Mouse (Mus musculus): ENCODE results near the gene Slc25a22. TPM values are rescaled to one million over a fixed set of nuclear protein-coding genes. Genes with fewer than 3 reads are reported as not detected.

Gene Slc25a22
- polyA plus RNA-seq, 1 experiment: 51.0 TPM

DNA sequence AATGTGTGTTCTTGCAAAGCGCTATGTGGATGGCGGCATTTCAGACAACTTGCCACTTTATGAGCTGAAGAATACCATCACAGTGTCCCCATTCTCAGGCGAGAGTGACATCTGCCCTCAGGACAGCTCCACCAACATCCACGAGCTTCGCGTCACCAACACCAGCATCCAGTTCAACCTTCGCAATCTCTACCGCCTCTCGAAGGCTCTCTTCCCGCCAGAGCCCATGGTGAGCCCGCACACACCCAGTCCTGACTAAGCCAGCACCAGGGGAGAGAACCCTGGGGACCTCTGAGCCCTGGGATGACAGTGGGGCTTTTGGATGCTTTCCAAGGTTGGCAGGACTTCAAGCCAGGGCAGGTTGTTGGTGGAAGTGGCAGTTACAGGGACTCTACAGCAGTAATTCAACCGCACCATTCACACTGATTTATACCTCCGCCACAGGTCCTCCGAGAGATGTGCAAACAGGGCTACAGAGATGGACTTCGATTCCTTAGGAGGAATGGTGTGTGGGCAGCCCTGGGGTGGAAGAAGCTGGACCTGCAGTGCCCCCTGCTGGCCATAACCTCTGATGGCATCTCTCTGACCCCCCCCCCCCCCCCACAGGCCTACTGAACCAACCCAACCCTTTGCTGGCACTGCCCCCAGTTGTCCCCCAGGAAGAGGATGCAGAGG lies 20.4 kb upstream of the Slc25a22 start:
- Histone ChIP-seq H3K36me3 (ENCODE audit: control insufficient read depth, insufficient read depth, low read length) (no peaks in the 10 kb centered on the region), H3K27ac (ENCODE audit: insufficient read depth, low read depth, low read length) (no peak overlapping the region), H3K4me1 (ENCODE audit: control insufficient read depth, insufficient read depth, low read length) (peaks cover 16% of the 10 kb centered on the region), H3K4me3 (ENCODE audit: insufficient read depth, low read depth, low read length) (no peak overlapping the region), H3K27me3 (replicated peaks; ENCODE audit: control insufficient read depth, insufficient read depth, low read length) (no peaks in the 10 kb centered on the region)
- no peak for TF ChIP-seq POLR2A (IDR thresholded peaks at IDR 0.05; ENCODE audit: low read depth, low read length)
- TF ChIP-seq CTCF (conservative IDR thresholded peaks at IDR 0.05; ENCODE audit: insufficient read depth, insufficient read length, low read depth, low read length): peak; percentile 63
- DNase-seq: peak; percentile 75
- WGBS: 71% methylated on average over 15 of the region's 15 CpGs

- WGBS: 94% methylated on average over 14 of the region's 14 CpGs
- DNase-seq: no peak
- Histone ChIP-seq H3K27ac (ENCODE audit: insufficient read depth, low read depth, low read length) (no peak overlapping the region), H3K36me3 (ENCODE audit: control insufficient read depth, insufficient read depth, low read length) (no peaks in the 10 kb centered on the region), H3K4me1 (ENCODE audit: control insufficient read depth, insufficient read depth, low read length) (peaks cover 12% of the 10 kb centered on the region), H3K4me3 (ENCODE audit: insufficient read depth, low read depth, low read length) (no peak overlapping the region), H3K27me3 (replicated peaks; ENCODE audit: control insufficient read depth, insufficient read depth, low read length) (no peaks in the 10 kb centered on the region)
- TF ChIP-seq CTCF (conservative IDR thresholded peaks at IDR 0.05; ENCODE audit: insufficient read depth, insufficient read length, low read depth, low read length) (no peak), POLR2A (IDR thresholded peaks at IDR 0.05; ENCODE audit: low read depth, low read length) (no peak)
Observed at GRCm38 (mm10) chr7:141457236-141457635, 19.5 kb upstream of the Slc25a22 start.

- no peak overlapping the region for H3K4me3 ChIP-seq (ENCODE audit: insufficient read depth, low read depth, low read length)
- 68% methylated on average over 6 of the region's 6 CpGs for WGBS
- H3K27ac ChIP-seq (ENCODE audit: insufficient read depth, low read depth, low read length): peak overlapping the region; percentile 93
- H3K36me3 ChIP-seq (ENCODE audit: control insufficient read depth, insufficient read depth, low read length): no peaks in the 10 kb centered on the region
- H3K27me3 ChIP-seq (replicated peaks; ENCODE audit: control insufficient read depth, insufficient read depth, low read length): no peaks in the 10 kb centered on the region
- H3K4me1 ChIP-seq (ENCODE audit: control insufficient read depth, insufficient read depth, low read length): peaks cover 12% of the 10 kb centered on the region
- DNase-seq: no peak
- TF ChIP-seq POLR2A (IDR thresholded peaks at IDR 0.05; ENCODE audit: low read depth, low read length) (no peak), CTCF (conservative IDR thresholded peaks at IDR 0.05; ENCODE audit: insufficient read depth, insufficient read length, low read depth, low read length) (no peak)
Observed at GRCm38 (mm10) chr7:141456739-141457138, 19.0 kb upstream of the Slc25a22 start.

- Histone ChIP-seq H3K4me3 (ENCODE audit: insufficient read depth, low read depth, low read length) (peak overlapping the region; percentile 97), H3K36me3 (ENCODE audit: control insufficient read depth, insufficient read depth, low read length) (no peaks in the 10 kb centered on the region), H3K27ac (ENCODE audit: insufficient read depth, low read depth, low read length) (peak overlapping the region; percentile 93), H3K27me3 (replicated peaks; ENCODE audit: control insufficient read depth, insufficient read depth, low read length) (no peaks in the 10 kb centered on the region), H3K4me1 (ENCODE audit: control insufficient read depth, insufficient read depth, low read length) (peaks cover 12% of the 10 kb centered on the region)
- TF ChIP-seq CTCF (conservative IDR thresholded peaks at IDR 0.05; ENCODE audit: insufficient read depth, insufficient read length, low read depth, low read length): no peak
- under 1% methylated on average over 23 of the region's 23 CpGs for WGBS
- peak; percentile 95 for DNase-seq
Observed at GRCm38 (mm10) chr7:141455610-141456314, 18.1 kb upstream of the Slc25a22 start.

DNA sequence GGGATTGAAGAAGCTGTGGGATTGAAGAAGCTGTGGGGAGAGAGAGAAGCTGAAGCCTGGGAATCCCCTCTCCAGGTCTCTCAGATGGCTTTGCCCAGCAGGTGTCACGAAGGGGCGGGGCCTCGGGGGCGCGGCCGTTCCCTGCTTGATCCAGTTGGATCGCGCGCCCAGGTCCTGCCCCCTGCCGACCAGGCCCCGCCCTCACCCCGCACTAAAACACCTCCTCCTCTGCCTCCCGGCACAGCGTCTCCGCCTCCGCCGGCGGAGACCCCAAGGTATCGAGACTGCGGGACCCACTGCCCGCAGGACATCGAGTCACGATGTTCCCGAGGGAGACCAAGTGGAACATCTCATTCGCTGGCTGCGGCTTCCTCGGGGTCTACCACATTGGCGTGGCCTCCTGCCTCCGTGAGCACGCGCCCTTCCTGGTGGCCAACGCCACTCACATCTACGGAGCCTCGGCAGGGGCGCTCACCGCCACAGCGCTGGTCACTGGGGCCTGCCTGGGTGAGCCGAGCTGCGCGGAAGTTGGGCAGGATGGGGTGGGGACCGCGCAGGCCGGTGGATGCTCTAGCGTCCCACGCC lies 17.4 kb upstream of the Slc25a22 start, which contains the start of gene Pnpla2:
Gene Pnpla2 (plus strand): TSS at position 232 of the 585 bp plus-strand sequence.
- TF ChIP-seq CTCF (conservative IDR thresholded peaks at IDR 0.05; ENCODE audit: insufficient read depth, insufficient read length, low read depth, low read length): no peak
- peak; percentile 90 for TF ChIP-seq POLR2A (IDR thresholded peaks at IDR 0.05; ENCODE audit: low read depth, low read length)
- Histone ChIP-seq H3K4me1 (ENCODE audit: control insufficient read depth, insufficient read depth, low read length) (peaks cover 12% of the 10 kb centered on the region), H3K4me3 (ENCODE audit: insufficient read depth, low read depth, low read length) (peak within 1 kb of the TSS; percentile 97), H3K27ac (ENCODE audit: insufficient read depth, low read depth, low read length) (peak within 1 kb of the TSS; percentile 93), H3K27me3 (replicated peaks; ENCODE audit: control insufficient read depth, insufficient read depth, low read length) (no peaks in the 10 kb centered on the region), H3K36me3 (ENCODE audit: control insufficient read depth, insufficient read depth, low read length) (no peaks in the 10 kb centered on the region)
- WGBS: under 1% methylated on average over 45 of the region's 45 CpGs
- DNase-seq: peak; percentile 97

DNA sequence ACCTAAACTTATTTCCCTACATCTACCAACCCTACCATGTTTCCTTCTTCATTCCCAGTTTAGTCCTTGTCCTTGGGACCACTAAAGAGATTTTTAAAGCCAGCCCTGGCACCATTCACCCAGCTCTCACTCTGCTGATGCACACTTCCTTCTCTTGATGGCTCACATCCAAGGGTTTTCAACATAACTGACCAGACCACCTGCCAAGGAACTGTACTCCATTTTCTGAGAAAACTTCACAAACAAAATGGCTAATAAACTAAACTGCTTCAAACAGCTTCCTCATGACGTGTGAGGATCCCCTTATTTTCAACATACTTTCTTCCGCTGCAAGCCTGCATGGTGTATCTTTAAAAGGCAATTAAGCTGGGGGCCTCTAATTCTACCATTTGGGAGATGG lies 15.9 kb upstream of the Slc25a22 start:
- no peaks in the 10 kb centered on the region for H3K27me3 ChIP-seq (replicated peaks; ENCODE audit: control insufficient read depth, insufficient read depth, low read length)
- H3K4me1 ChIP-seq (ENCODE audit: control insufficient read depth, insufficient read depth, low read length): peaks cover 13% of the 10 kb centered on the region
- DNase-seq: no peak
- no peak overlapping the region for H3K4me3 ChIP-seq (ENCODE audit: insufficient read depth, low read depth, low read length)
- WGBS: 78% methylated on average over 2 of the region's 2 CpGs
- TF ChIP-seq CTCF (conservative IDR thresholded peaks at IDR 0.05; ENCODE audit: insufficient read depth, insufficient read length, low read depth, low read length): no peak
- TF ChIP-seq POLR2A (IDR thresholded peaks at IDR 0.05; ENCODE audit: low read depth, low read length): no peak
- H3K36me3 ChIP-seq (ENCODE audit: control insufficient read depth, insufficient read depth, low read length): peaks cover 1% of the 10 kb centered on the region; the same call in 1 of the 2 replicates
- no peak overlapping the region for H3K27ac ChIP-seq (ENCODE audit: insufficient read depth, low read depth, low read length)

GRCm38 (mm10) chr7:141451928-141452327 lies 14.2 kb upstream of the Slc25a22 start:
- Histone ChIP-seq H3K27ac (ENCODE audit: insufficient read depth, low read depth, low read length) (no peak overlapping the region), H3K27me3 (replicated peaks; ENCODE audit: control insufficient read depth, insufficient read depth, low read length) (no peaks in the 10 kb centered on the region), H3K36me3 (ENCODE audit: control insufficient read depth, insufficient read depth, low read length) (peaks cover 2% of the 10 kb centered on the region; the same call in 1 of the 2 replicates), H3K4me1 (ENCODE audit: control insufficient read depth, insufficient read depth, low read length) (peaks cover 14% of the 10 kb centered on the region), H3K4me3 (ENCODE audit: insufficient read depth, low read depth, low read length) (no peak overlapping the region)
- TF ChIP-seq POLR2A (IDR thresholded peaks at IDR 0.05; ENCODE audit: low read depth, low read length): no peak
- TF ChIP-seq CTCF (conservative IDR thresholded peaks at IDR 0.05; ENCODE audit: insufficient read depth, insufficient read length, low read depth, low read length): no peak
- no peak for DNase-seq

All from kidney, adult 2 months (tissue).